Mouse (Mus musculus) 3T3-L1 (cell line): ENCODE measurements around the gene Cdkn1c.
A peak's percentile ranks its signal among the peaks of the same experiment; 100 is the strongest.

Source experiments
- DNase-seq: peaks from one replicate; pipeline ENCODE4 v3.0.0-alpha.2; 2015; ENCODE audit warnings: low read depth, low spot score

Gene Cdkn1c

GRCm38 (mm10) chr7:143473347-143474101 lies 12.7 kb upstream of the Cdkn1c start, which contains the start of gene Slc22a18:
Slc22a18 (plus strand) TSS chr7:143473736.
- no peak for DNase-seq

- DNase-seq: peak; percentile 74
These were observed 9.1 kb upstream of the Cdkn1c start for GRCm38 (mm10) chr7:143469946-143470345.

- DNase-seq: no peak
These were observed 6.9 kb upstream of the Cdkn1c start for GRCm38 (mm10) chr7:143467714-143468113.

GRCm38 (mm10) chr7:143466099-143466677 lies 5.3 kb upstream of the Cdkn1c start:
- DNase-seq: peak; percentile 61

- DNase-seq: no peak
These were observed 4.1 kb upstream of the Cdkn1c start for GRCm38 (mm10) chr7:143464811-143465560.

GRCm38 (mm10) chr7:143463865-143464415 lies 3.1 kb upstream of the Cdkn1c start:
- peak; percentile 61 for DNase-seq

- no peak for DNase-seq
These were observed 1.7 kb upstream of the Cdkn1c start for GRCm38 (mm10) chr7:143462516-143462915.

- DNase-seq: no peak
These were observed 1.1 kb upstream of the Cdkn1c start for GRCm38 (mm10) chr7:143461920-143462319.

- no peak for DNase-seq
These were observed 532 bp upstream of the Cdkn1c start for GRCm38 (mm10) chr7:143461294-143461870.

GRCm38 (mm10) chr7:143460217-143460834 lies 524 bp downstream of the Cdkn1c start:
- no peak for DNase-seq

GRCm38 (mm10) chr7:143459332-143460211 lies 1.3 kb downstream of the Cdkn1c start:
- DNase-seq: no peak

GRCm38 (mm10) chr7:143458963-143459331 lies 1.9 kb downstream of the Cdkn1c start:
- DNase-seq: no peak

GRCm38 (mm10) chr7:143447130-143447529 lies 13.7 kb downstream of the Cdkn1c start:
- no peak for DNase-seq

- DNase-seq: no peak
These were observed 15.0 kb downstream of the Cdkn1c start for GRCm38 (mm10) chr7:143445651-143446460.

GRCm38 (mm10) chr7:143444955-143445648 lies 15.7 kb downstream of the Cdkn1c start:
- no peak for DNase-seq

- DNase-seq: no peak
These were observed 16.3 kb downstream of the Cdkn1c start for GRCm38 (mm10) chr7:143444580-143444954.

GRCm38 (mm10) chr7:143438965-143439364 lies 21.9 kb downstream of the Cdkn1c start:
- no peak for DNase-seq

GRCm38 (mm10) chr7:143437894-143438581 lies 22.8 kb downstream of the Cdkn1c start:
- DNase-seq: no peak
